Mouse (Mus musculus) intestine, embryonic 14.5 days (tissue): ENCODE data around the gene Ripk3. TPM values are rescaled to one million over a fixed set of nuclear protein-coding genes. Genes with fewer than 3 reads are reported as not detected.

Experiments used
- ATAC-seq: fragments of 200-750 bp; cut with Nextera tagmentation; replicated peaks from 2 replicates; pipeline ENCODE4 v1.8.0; 2017; ENCODE audit warnings: low read depth, moderate number of reproducible peaks, moderate TSS enrichment, moderate library complexity; ENCODE audit not compliant: low FRiP score, low TSS enrichment
- DNase-seq: peaks from one replicate; pipeline ENCODE4 v3.0.0-alpha.2; 2018; ENCODE audit warnings: low spot score
- H3K27ac ChIP-seq: fragments of 300-500 bp; sonication (generic); 2 replicates; pipeline ENCODE4 v1.5.1; 2014; ENCODE audit warnings: low read depth, mild to moderate bottlenecking, control low read depth
- H3K27me3 ChIP-seq: fragments of 300-500 bp; sonication (generic); replicated peaks from 2 replicates; pipeline ENCODE4 v1.6.1; 2014; ENCODE audit warnings: low read length, control low read depth; ENCODE audit not compliant: control insufficient read depth, insufficient read depth
- H3K36me3 ChIP-seq: fragments of 300-500 bp; sonication (generic); 2 replicates; pipeline ENCODE4 v1.6.1; 2014; ENCODE audit warnings: low read length, control low read depth; ENCODE audit not compliant: control insufficient read depth, insufficient read depth
- H3K4me1 ChIP-seq: fragments of 300-500 bp; sonication (generic); replicated peaks from 2 replicates; pipeline ENCODE4 v1.6.1; 2014; ENCODE audit warnings: low read length, control low read depth, mixed read lengths; ENCODE audit not compliant: control insufficient read depth, insufficient read depth
- H3K4me2 ChIP-seq: fragments of 300-500 bp; sonication (generic); 2 replicates; pipeline ENCODE4 v1.6.1; 2014; ENCODE audit warnings: low read length
- H3K4me3 ChIP-seq: fragments of 300-500 bp; sonication (generic); 2 replicates; pipeline ENCODE4 v1.5.1; 2014; ENCODE audit warnings: low read depth, low read length, control low read depth, mixed read lengths
- H3K9ac ChIP-seq: fragments of 300-500 bp; sonication (generic); 2 replicates; pipeline ENCODE4 v1.6.1; 2014; ENCODE audit warnings: mild to moderate bottlenecking, low read length
- H3K9me3 ChIP-seq: fragments of 300-500 bp; sonication (generic); 2 replicates; pipeline ENCODE4 v1.6.1; 2016; ENCODE audit warnings: low read length, control low read depth; ENCODE audit not compliant: control insufficient read depth
- WGBS: fragments of 180-500 bp; shearing (Covaris S2); extraction: QIAGEN DNeasy Blood & Tissue Kit; methylation state at CpG from one replicate; pipeline ENCODE4 v1.1.7; 2014; 5-methylcytosine and 5-hydroxymethylcytosine counted together
- polyA plus RNA-seq: library from polyadenylated mRNA; unstranded; fragments of >200 nt; fragmentation: Nextera tagmentation; extraction: Ambion mirVana; gene quantifications from 2 replicates; pipeline ENCODE4 v1.2.1, GENCODE M21; 2014

Ripk3 gene
- polyA plus RNA-seq, 1 experiment from 2014 or later: 48.5 TPM

- ATAC-seq: no peak
- no peak for DNase-seq
- Histone ChIP-seq H3K9me3 (no peaks in the 10 kb centered on the region), H3K4me2 (peak overlapping the region; percentile 86), H3K4me3 (peak overlapping the region; percentile 75), H3K36me3 (peaks cover 44% of the 10 kb centered on the region), H3K4me1 (peaks cover 36% of the 10 kb centered on the region), H3K27ac (peak overlapping the region; percentile 90; the same call in 1 of the 2 replicates), H3K9ac (peak overlapping the region; percentile 87), H3K27me3 (no peaks in the 10 kb centered on the region)
- 11% methylated on average over 15 of the region's 15 CpGs for WGBS
Measured at GRCm38 (mm10) chr14:55826142-55826541, 37.5 kb upstream of the Ripk3 start.

- Histone ChIP-seq H3K36me3 (peaks cover 37% of the 10 kb centered on the region), H3K27me3 (no peaks in the 10 kb centered on the region), H3K9me3 (no peaks in the 10 kb centered on the region), H3K27ac (peak overlapping the region; percentile 90), H3K4me2 (peak overlapping the region; percentile 86), H3K4me3 (peak overlapping the region; percentile 75), H3K9ac (peak overlapping the region; percentile 87), H3K4me1 (peaks cover 36% of the 10 kb centered on the region)
- WGBS: under 1% methylated on average over 17 of the region's 37 CpGs
- ATAC-seq (no peak), DNase-seq (peak; percentile 75)
Measured at GRCm38 (mm10) chr14:55825216-55826051, 36.8 kb upstream of the Ripk3 start.

GRCm38 (mm10) chr14:55824481-55825215 is 36.0 kb upstream of the Ripk3 start:
- Histone ChIP-seq H3K4me2 (peak overlapping the region; percentile 86), H3K9me3 (no peaks in the 10 kb centered on the region), H3K4me1 (peaks cover 36% of the 10 kb centered on the region), H3K9ac (peak overlapping the region; percentile 87), H3K4me3 (peak overlapping the region; percentile 75), H3K27me3 (no peaks in the 10 kb centered on the region), H3K27ac (peak overlapping the region; percentile 90), H3K36me3 (peaks cover 29% of the 10 kb centered on the region)
- peak; percentile 73 for DNase-seq
- under 1% methylated on average over 32 of the region's 32 CpGs for WGBS
- ATAC-seq: no peak

GRCm38 (mm10) chr14:55824001-55824480 is 35.4 kb upstream of the Ripk3 start:
- no peaks in the 10 kb centered on the region for H3K27me3 ChIP-seq
- H3K27ac ChIP-seq: peak overlapping the region; percentile 90
- H3K4me3 ChIP-seq: peak overlapping the region; percentile 75
- peak overlapping the region; percentile 86 for H3K4me2 ChIP-seq
- H3K9me3 ChIP-seq: no peaks in the 10 kb centered on the region
- ATAC-seq (0 out of 2 replicates have a peak, but pooled peaks have one; percentile 10), DNase-seq (peak; percentile 87)
- peaks cover 35% of the 10 kb centered on the region for H3K4me1 ChIP-seq
- H3K9ac ChIP-seq: peak overlapping the region; percentile 53
- WGBS: 1% methylated on average over 10 of the region's 10 CpGs
- peaks cover 23% of the 10 kb centered on the region for H3K36me3 ChIP-seq

- peaks cover 14% of the 10 kb centered on the region for H3K36me3 ChIP-seq
- WGBS: under 1% methylated on average over 36 of the region's 46 CpGs
- peak; percentile 83 for ATAC-seq
Measured at GRCm38 (mm10) chr14:55822991-55823762, 34.5 kb upstream of the Ripk3 start, which contains the start of gene Nfatc4. Nfatc4 (plus strand) TSS chr14:55823144.

GRCm38 (mm10) chr14:55822435-55822990 is 33.8 kb upstream of the Ripk3 start:
- Histone ChIP-seq H3K9me3 (no peaks in the 10 kb centered on the region), H3K27ac (peak overlapping the region; percentile 90), H3K36me3 (peaks cover 9% of the 10 kb centered on the region; the same call in 1 of the 2 replicates), H3K4me1 (peaks cover 21% of the 10 kb centered on the region), H3K4me2 (peak overlapping the region; percentile 86), H3K4me3 (peak overlapping the region; percentile 75), H3K27me3 (no peaks in the 10 kb centered on the region), H3K9ac (peak overlapping the region; percentile 53)
- ATAC-seq: 0 out of 2 replicates have a peak, but pooled peaks have one; percentile 3
- 3% methylated on average over 12 of the region's 13 CpGs for WGBS
- peak; percentile 88 for DNase-seq

More at GRCm38 (mm10) chr14:55822991-55823762, 34.5 kb upstream of the Ripk3 start, which contains the start of gene Nfatc4:
- peak within 1 kb of the TSS; percentile 75 for H3K4me3 ChIP-seq
- H3K4me2 ChIP-seq: peak within 1 kb of the TSS; percentile 86
- no peaks in the 10 kb centered on the region for H3K27me3 ChIP-seq
- peak within 1 kb of the TSS; percentile 53 for H3K9ac ChIP-seq
- peak within 1 kb of the TSS; percentile 90 for H3K27ac ChIP-seq
- peak; percentile 96 for DNase-seq
- no peaks in the 10 kb centered on the region for H3K9me3 ChIP-seq
- peaks cover 26% of the 10 kb centered on the region for H3K4me1 ChIP-seq

- Histone ChIP-seq H3K9ac (no peak overlapping the region), H3K36me3 (no peaks in the 10 kb centered on the region), H3K4me3 (no peak overlapping the region), H3K27ac (no peak overlapping the region), H3K9me3 (no peaks in the 10 kb centered on the region), H3K4me1 (peaks cover 6% of the 10 kb centered on the region; the same call in 1 of the 2 replicates), H3K4me2 (no peak overlapping the region), H3K27me3 (no peaks in the 10 kb centered on the region)
- 89% methylated on average over 9 of the region's 9 CpGs for WGBS
- no peak for ATAC-seq
- no peak for DNase-seq
Measured at GRCm38 (mm10) chr14:55820576-55820975, 31.9 kb upstream of the Ripk3 start.
